Mouse (Mus musculus): ENCODE measurements around the gene Zscan22. TPM values are rescaled to one million over a fixed set of nuclear protein-coding genes. Genes with fewer than 3 reads are reported as not detected.

Zscan22 gene
- polyA plus RNA-seq, 1 experiment from 2014 or later = 2.3 TPM

GRCm38 (mm10) chr7:12940599-12940998, 43.0 kb downstream of the Zscan22 start:
- H3K27me3 ChIP-seq (ENCODE audit: insufficient read depth, low read length) = no peaks in the 10 kb centered on the region
- DNase-seq (no peak), ATAC-seq (no peak)
- H3K36me3 ChIP-seq (replicated peaks; ENCODE audit: insufficient read depth, low read length) = no peaks in the 10 kb centered on the region
- no peak overlapping the region for H3K4me3 ChIP-seq (ENCODE audit: low read depth, low read length)
- H3K4me2 ChIP-seq (ENCODE audit: low read depth, low read length) = no peak overlapping the region
- TF ChIP-seq CTCF (IDR thresholded peaks at IDR 0.05; ENCODE audit: low read depth) (no peak), EP300 (IDR thresholded peaks at IDR 0.05; ENCODE audit: low read depth) (no peak)
- 80% methylated on average over 4 of the region's 4 CpGs for WGBS (ENCODE audit: insufficient replicate concordance)
- no peak overlapping the region for H3K9ac ChIP-seq (replicated peaks)
- H3K27ac ChIP-seq (ENCODE audit: low read depth) = no peak overlapping the region
- H3K4me1 ChIP-seq (ENCODE audit: insufficient read depth) = no peaks in the 10 kb centered on the region
- H3K9me3 ChIP-seq (ENCODE audit: low read length) = no peaks in the 10 kb centered on the region

- no peak for ATAC-seq
- H3K27me3 ChIP-seq (ENCODE audit: insufficient read depth, low read length) = no peaks in the 10 kb centered on the region
- no peak overlapping the region for H3K4me3 ChIP-seq (ENCODE audit: low read depth, low read length)
- no peak overlapping the region for H3K4me2 ChIP-seq (ENCODE audit: low read depth, low read length)
- TF ChIP-seq CTCF (IDR thresholded peaks at IDR 0.05; ENCODE audit: low read depth) (peak; percentile 62), EP300 (IDR thresholded peaks at IDR 0.05; ENCODE audit: low read depth) (no peak)
- DNase-seq = no peak
- no peaks in the 10 kb centered on the region for H3K4me1 ChIP-seq (ENCODE audit: insufficient read depth)
- no peak overlapping the region for H3K27ac ChIP-seq (ENCODE audit: low read depth)
- H3K9me3 ChIP-seq (ENCODE audit: low read length) = no peaks in the 10 kb centered on the region
- no peak overlapping the region for H3K9ac ChIP-seq (replicated peaks)
- H3K36me3 ChIP-seq (replicated peaks; ENCODE audit: insufficient read depth, low read length) = no peaks in the 10 kb centered on the region
These were observed 45.9 kb downstream of the Zscan22 start for GRCm38 (mm10) chr7:12943488-12943887.

- Histone ChIP-seq H3K27ac (ENCODE audit: low read depth) (peak overlapping the region; percentile 69), H3K27me3 (ENCODE audit: insufficient read depth, low read length) (no peaks in the 10 kb centered on the region), H3K9ac (replicated peaks) (peak overlapping the region; percentile 70), H3K4me1 (ENCODE audit: insufficient read depth) (peaks cover 16% of the 10 kb centered on the region), H3K4me2 (ENCODE audit: low read depth, low read length) (peak overlapping the region; percentile 75), H3K4me3 (ENCODE audit: low read depth, low read length) (peak overlapping the region; percentile 58), H3K36me3 (replicated peaks; ENCODE audit: insufficient read depth, low read length) (no peaks in the 10 kb centered on the region), H3K9me3 (ENCODE audit: low read length) (no peaks in the 10 kb centered on the region)
- WGBS (ENCODE audit: insufficient replicate concordance) = 10% methylated on average over 35 of the region's 35 CpGs
- ATAC-seq (peak; percentile 98), DNase-seq (peak; percentile 90)
- TF ChIP-seq EP300 (IDR thresholded peaks at IDR 0.05; ENCODE audit: low read depth) (peak; percentile 36; the same call in 1 of the 2 replicates), CTCF (IDR thresholded peaks at IDR 0.05; ENCODE audit: low read depth) (peak; percentile 20; the same call in 1 of the 2 replicates)
These were observed 51.6 kb downstream of the Zscan22 start for GRCm38 (mm10) chr7:12949032-12949871.

GRCm38 (mm10) chr7:12949872-12950229, 52.2 kb downstream of the Zscan22 start:
- H3K27ac ChIP-seq (ENCODE audit: low read depth) = peak overlapping the region; percentile 69
- peak overlapping the region; percentile 58 for H3K4me3 ChIP-seq (ENCODE audit: low read depth, low read length)
- DNase-seq (no peak), ATAC-seq (peak; percentile 43)
- TF ChIP-seq CTCF (IDR thresholded peaks at IDR 0.05; ENCODE audit: low read depth) = no peak
- peak; percentile 6; the same call in 1 of the 2 replicates for TF ChIP-seq EP300 (IDR thresholded peaks at IDR 0.05; ENCODE audit: low read depth)
- no peaks in the 10 kb centered on the region for H3K27me3 ChIP-seq (ENCODE audit: insufficient read depth, low read length)
- peak overlapping the region; percentile 75 for H3K4me2 ChIP-seq (ENCODE audit: low read depth, low read length)
- 5% methylated on average over 16 of the region's 16 CpGs for WGBS (ENCODE audit: insufficient replicate concordance)
- H3K4me1 ChIP-seq (ENCODE audit: insufficient read depth) = peaks cover 16% of the 10 kb centered on the region
- peak overlapping the region; percentile 70 for H3K9ac ChIP-seq (replicated peaks)
- H3K36me3 ChIP-seq (replicated peaks; ENCODE audit: insufficient read depth, low read length) = no peaks in the 10 kb centered on the region
- no peaks in the 10 kb centered on the region for H3K9me3 ChIP-seq (ENCODE audit: low read length)

GRCm38 (mm10) chr7:12954896-12955295, 57.3 kb downstream of the Zscan22 start:
- TF ChIP-seq CTCF (IDR thresholded peaks at IDR 0.05; ENCODE audit: low read depth) (peak; percentile 49), EP300 (IDR thresholded peaks at IDR 0.05; ENCODE audit: low read depth) (no peak)
- H3K27ac ChIP-seq (ENCODE audit: low read depth) = no peak overlapping the region
- no peaks in the 10 kb centered on the region for H3K27me3 ChIP-seq (ENCODE audit: insufficient read depth, low read length)
- no peaks in the 10 kb centered on the region for H3K36me3 ChIP-seq (replicated peaks; ENCODE audit: insufficient read depth, low read length)
- no peak overlapping the region for H3K9ac ChIP-seq (replicated peaks)
- H3K9me3 ChIP-seq (ENCODE audit: low read length) = no peaks in the 10 kb centered on the region
- 27% methylated on average over 3 of the region's 3 CpGs for WGBS (ENCODE audit: insufficient replicate concordance)
- ATAC-seq (0 out of 2 replicates have a peak, but pooled peaks have one; percentile 61), DNase-seq (no peak)
- H3K4me3 ChIP-seq (ENCODE audit: low read depth, low read length) = no peak overlapping the region
- H3K4me1 ChIP-seq (ENCODE audit: insufficient read depth) = peaks cover 10% of the 10 kb centered on the region
- H3K4me2 ChIP-seq (ENCODE audit: low read depth, low read length) = no peak overlapping the region

- Histone ChIP-seq H3K9me3 (ENCODE audit: low read length) (no peaks in the 10 kb centered on the region), H3K27ac (ENCODE audit: low read depth) (no peak overlapping the region), H3K4me3 (ENCODE audit: low read depth, low read length) (no peak overlapping the region), H3K4me2 (ENCODE audit: low read depth, low read length) (no peak overlapping the region), H3K27me3 (ENCODE audit: insufficient read depth, low read length) (no peaks in the 10 kb centered on the region), H3K36me3 (replicated peaks; ENCODE audit: insufficient read depth, low read length) (no peaks in the 10 kb centered on the region), H3K4me1 (ENCODE audit: insufficient read depth) (peaks cover 6% of the 10 kb centered on the region), H3K9ac (replicated peaks) (no peak overlapping the region)
- TF ChIP-seq CTCF (IDR thresholded peaks at IDR 0.05; ENCODE audit: low read depth) = no peak
- no peak for TF ChIP-seq EP300 (IDR thresholded peaks at IDR 0.05; ENCODE audit: low read depth)
- ATAC-seq = no peak
- no peak for DNase-seq
- WGBS (ENCODE audit: insufficient replicate concordance) = 57% methylated on average over 5 of the region's 5 CpGs
These were observed 59.9 kb downstream of the Zscan22 start for GRCm38 (mm10) chr7:12957511-12957910.

Other genes starting within 250 kb of the Zscan22 start
- gene Vmn2r55, start 212.8 kb upstream of the Zscan22 start, polyA plus RNA-seq (2015; fragmentation: Nextera tagmentation; extraction: Ambion mirVana) = not detected in 2 replicates
- gene Vmn2r56, start 162.8 kb upstream of the Zscan22 start, polyA plus RNA-seq (2015; fragmentation: Nextera tagmentation; extraction: Ambion mirVana) = not detected in 2 replicates
- 0.04 and 0.13 TPM in 2 replicates for gene Zscan18, start 94.2 kb upstream of the Zscan22 start, polyA plus RNA-seq (2015; fragmentation: Nextera tagmentation; extraction: Ambion mirVana)
- gene Zfp329, start 79.0 kb upstream of the Zscan22 start, polyA plus RNA-seq (2015; fragmentation: Nextera tagmentation; extraction: Ambion mirVana) = 1.2 and 2.1 TPM in 2 replicates
- gene Zfp110, start 63.1 kb upstream of the Zscan22 start, polyA plus RNA-seq (2015; fragmentation: Nextera tagmentation; extraction: Ambion mirVana) = 8.1 and 8.5 TPM in 2 replicates
- gene Zfp128, start 16.6 kb upstream of the Zscan22 start, polyA plus RNA-seq (2015; fragmentation: Nextera tagmentation; extraction: Ambion mirVana) = 0.61 and 0.65 TPM in 2 replicates
- 556 and 564 TPM in 2 replicates for gene Rps5, start 24.5 kb downstream of the Zscan22 start, polyA plus RNA-seq (2015; fragmentation: Nextera tagmentation; extraction: Ambion mirVana)
- 0.05 TPM in 2 replicates for gene Rnf225, start 29.6 kb downstream of the Zscan22 start, polyA plus RNA-seq (2015; fragmentation: Nextera tagmentation; extraction: Ambion mirVana)
- gene Zfp324, start 68.0 kb downstream of the Zscan22 start, polyA plus RNA-seq (2015; fragmentation: Nextera tagmentation; extraction: Ambion mirVana) = 1.5 and 1.9 TPM in 2 replicates
- 1.6 and 1.8 TPM in 2 replicates for gene Zfp446, start 80.0 kb downstream of the Zscan22 start, polyA plus RNA-seq (2015; fragmentation: Nextera tagmentation; extraction: Ambion mirVana)
- gene Slc27a5, start 100.4 kb downstream of the Zscan22 start, polyA plus RNA-seq (2015; fragmentation: Nextera tagmentation; extraction: Ambion mirVana) = 103 and 122 TPM in 2 replicates
- gene Trim28, start 101.3 kb downstream of the Zscan22 start, polyA plus RNA-seq (2015; fragmentation: Nextera tagmentation; extraction: Ambion mirVana) = 56.0 and 59.1 TPM in 2 replicates
- gene Zbtb45, start 112.2 kb downstream of the Zscan22 start, polyA plus RNA-seq (2015; fragmentation: Nextera tagmentation; extraction: Ambion mirVana) = 5.6 and 7.2 TPM in 2 replicates
- gene Chmp2a, start 137.0 kb downstream of the Zscan22 start, polyA plus RNA-seq (2015; fragmentation: Nextera tagmentation; extraction: Ambion mirVana) = 132 TPM in 2 replicates
- 53.8 and 59.8 TPM in 2 replicates for gene Ube2m, start 140.5 kb downstream of the Zscan22 start, polyA plus RNA-seq (2015; fragmentation: Nextera tagmentation; extraction: Ambion mirVana)
- gene Mzf1, start 156.9 kb downstream of the Zscan22 start, polyA plus RNA-seq (2015; fragmentation: Nextera tagmentation; extraction: Ambion mirVana) = 0.26 and 0.29 TPM in 2 replicates
- gene Vmn1r85, start 197.4 kb downstream of the Zscan22 start, polyA plus RNA-seq (2015; fragmentation: Nextera tagmentation; extraction: Ambion mirVana) = not detected in 2 replicates
- gene Vmn1r86, start 222.1 kb downstream of the Zscan22 start, polyA plus RNA-seq (2015; fragmentation: Nextera tagmentation; extraction: Ambion mirVana) = not detected in 2 replicates
- not detected in 2 replicates for gene Vmn1r87, start 242.3 kb downstream of the Zscan22 start, polyA plus RNA-seq (2015; fragmentation: Nextera tagmentation; extraction: Ambion mirVana)